8 mouse cellular contexts compared by ENCODE assay signal in genomic region chr14:101510540-101511313, GRCm38 (mm10).
DNase-seq lines count a peak whose midpoint lies in the region; ATAC-seq and TF ChIP-seq lines count a peak whose summit lies in the region.

No protein-coding gene starts in this region.

- H3K27ac ChIP-seq in kidney, postnatal 0 days: no peak overlapping the region

- H3K9ac ChIP-seq in kidney, postnatal 0 days (ENCODE audit: low read depth, low read length): no peak overlapping the region

- no peak overlapping the region for H3K4me2 ChIP-seq in kidney, postnatal 0 days (ENCODE audit: low read length)

- WGBS in kidney, postnatal 0 days: 73% methylated on average over 13 of the region's 13 CpGs

- no peaks in the 10 kb centered on the region for H3K9me3 ChIP-seq in kidney, postnatal 0 days (replicated peaks; ENCODE audit: low read length)

- no peaks in the 10 kb centered on the region for H3K36me3 ChIP-seq in kidney, postnatal 0 days (ENCODE audit: insufficient read depth, low read length)

- no peak overlapping the region for H3K4me3 ChIP-seq in kidney, postnatal 0 days (replicated peaks; ENCODE audit: low read depth, low read length)

- no peaks in the 10 kb centered on the region for H3K27me3 ChIP-seq in kidney, postnatal 0 days (ENCODE audit: insufficient read depth, low read length)

- H3K4me1 ChIP-seq in kidney, postnatal 0 days (replicated peaks; ENCODE audit: insufficient read depth, low read length): peaks cover 5% of the 10 kb centered on the region; the same call in 1 of the 2 replicates

- DNase-seq in adrenal gland, postnatal 10 days: peak; percentile 13
- no peak for DNase-seq in adrenal gland, postnatal 25 days
- DNase-seq in kidney, postnatal 0 days (ENCODE audit: low spot score): peak; percentile 30
- no peak for DNase-seq in kidney, adult 9 months
- DNase-seq in frontal cortex, adult 2 months (ENCODE audit: extremely low spot score in 1 of 2, low spot score in 1 of 2): peak; percentile 53 to 76
- DNase-seq in left cerebral cortex, postnatal 4 days: peak; percentile 10
- no peak for DNase-seq in cerebellum, postnatal 4 days (ENCODE audit: low spot score in 2 of 2)
- DNase-seq in kidney, postnatal 25 days: no peak

- intact Hi-C loops in left cerebral cortex, postnatal 4 days (cut with DNase I): no loop called here

- peak; percentile 47; the same call in 1 of the 2 replicates for TF ChIP-seq CTCF in kidney, postnatal 0 days (IDR thresholded peaks at IDR 0.05; ENCODE audit: low read depth)

- peak; percentile 40; the same call in 1 of the 2 replicates for ATAC-seq in kidney, postnatal 0 days (replicated peaks; ENCODE audit: low FRiP score, low read depth)

Comparison
In these comparisons a context has a peak if more than half of its experiments do, and no peak if none do; other contexts are left out.
1. DNase-seq: peak in adrenal gland, postnatal 10 days (single experiment), kidney, postnatal 0 days (single experiment), frontal cortex, adult 2 months (2 of 2) and left cerebral cortex, postnatal 4 days (single experiment); none in adrenal gland, postnatal 25 days (single experiment), kidney, adult 9 months (single experiment), cerebellum, postnatal 4 days (0 of 2) and kidney, postnatal 25 days (0 of 2).